Mouse (Mus musculus) testis, adult 2 months (tissue): ENCODE results near the gene P4ha1. TPM values are rescaled to one million over a fixed set of nuclear protein-coding genes. Genes with fewer than 3 reads are reported as not detected.

Experiments
- H3K27ac ChIP-seq: fragments of 200-500 bp; 2 replicates; pipeline ENCODE4 v1.5.1; 2012; ENCODE audit warnings: low read depth, low read length; ENCODE audit not compliant: control insufficient read depth, insufficient read depth
- H3K27me3 ChIP-seq: fragments of 200-500 bp; 2 replicates; pipeline ENCODE4 v1.6.1; 2012; ENCODE audit warnings: mild to moderate bottlenecking, low read length, moderate library complexity; ENCODE audit not compliant: control insufficient read depth, insufficient read depth
- H3K36me3 ChIP-seq: fragments of 200-500 bp; 2 replicates; pipeline ENCODE4 v1.6.1; 2012; ENCODE audit warnings: mild to moderate bottlenecking, low read length; ENCODE audit not compliant: control insufficient read depth, insufficient read depth
- H3K4me1 ChIP-seq: fragments of 200-500 bp; 2 replicates; pipeline ENCODE4 v1.6.1; 2012; ENCODE audit warnings: low read length; ENCODE audit not compliant: control insufficient read depth, insufficient read depth
- H3K4me3 ChIP-seq: fragments of 200-500 bp; 2 replicates; pipeline ENCODE4 v1.5.1; 2012; ENCODE audit warnings: low read depth, mild to moderate bottlenecking, low read length, moderate library complexity, mixed read lengths; ENCODE audit not compliant: control insufficient read depth
- CTCF ChIP-seq: fragments of 200-500 bp; IDR thresholded peaks from 2 replicates; pipeline ENCODE4 v1.5.1; 2012; ENCODE audit warnings: low read depth, mild to moderate bottlenecking, inconsistent platforms, low read length, moderate library complexity; ENCODE audit not compliant: control insufficient read depth, insufficient read depth, insufficient replicate concordance
- POLR2A ChIP-seq: fragments of 200-500 bp; IDR thresholded peaks from 2 replicates; pipeline ENCODE4 v1.6.1; 2012; ENCODE audit warnings: low read depth, mild to moderate bottlenecking, inconsistent platforms, low read length, moderate library complexity; ENCODE audit not compliant: control insufficient read depth
- polyA plus RNA-seq: library from polyadenylated mRNA; depleted of rRNA; stranded (reverse); fragments of >200 nt; gene quantifications from 2 replicates; pipeline ENCODE4 v1.2.3, GENCODE M21; 2012

The P4ha1 gene
- polyA plus RNA-seq, 1 experiment: 6.9 TPM

GRCm38 (mm10) chr10:59287251-59287650, 35.8 kb upstream of the P4ha1 start:
- H3K36me3 ChIP-seq: no peaks in the 10 kb centered on the region
- no peaks in the 10 kb centered on the region for H3K4me1 ChIP-seq
- H3K4me3 ChIP-seq: no peak overlapping the region
- H3K27ac ChIP-seq: no peak overlapping the region
- TF ChIP-seq CTCF (no peak), POLR2A (no peak)
- H3K27me3 ChIP-seq: no peaks in the 10 kb centered on the region

- no peak overlapping the region for H3K27ac ChIP-seq
- TF ChIP-seq POLR2A (no peak), CTCF (no peak)
- H3K27me3 ChIP-seq: no peaks in the 10 kb centered on the region
- H3K4me1 ChIP-seq: no peaks in the 10 kb centered on the region
- H3K36me3 ChIP-seq: no peaks in the 10 kb centered on the region
- H3K4me3 ChIP-seq: no peak overlapping the region
Measured at GRCm38 (mm10) chr10:59287662-59288061, 35.4 kb upstream of the P4ha1 start.

DNA sequence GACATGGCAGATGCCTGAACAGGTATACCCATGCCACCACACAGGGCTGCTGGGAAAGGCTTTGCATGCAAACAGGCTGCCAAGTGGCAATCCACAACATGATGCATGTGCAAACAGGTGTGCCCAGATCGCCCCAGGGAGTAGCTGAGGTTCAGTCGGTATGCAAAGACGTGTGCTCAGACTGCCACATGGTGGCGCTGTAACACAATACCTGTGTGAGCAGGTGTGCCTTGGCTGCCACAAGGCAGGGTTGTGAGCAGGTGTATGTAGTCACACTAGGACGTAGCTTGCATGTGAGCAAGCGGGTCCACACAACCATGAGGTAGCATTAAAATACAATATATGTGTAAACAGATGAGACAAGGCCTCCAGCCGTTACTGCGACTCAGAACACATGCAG, 34.0 kb upstream of the P4ha1 start:
- TF ChIP-seq CTCF: peak; percentile 85; the same call in 1 of the 2 replicates
- no peak for TF ChIP-seq POLR2A
- H3K36me3 ChIP-seq: no peaks in the 10 kb centered on the region
- H3K4me3 ChIP-seq: no peak overlapping the region
- no peak overlapping the region for H3K27ac ChIP-seq
- H3K27me3 ChIP-seq: no peaks in the 10 kb centered on the region
- no peaks in the 10 kb centered on the region for H3K4me1 ChIP-seq

DNA sequence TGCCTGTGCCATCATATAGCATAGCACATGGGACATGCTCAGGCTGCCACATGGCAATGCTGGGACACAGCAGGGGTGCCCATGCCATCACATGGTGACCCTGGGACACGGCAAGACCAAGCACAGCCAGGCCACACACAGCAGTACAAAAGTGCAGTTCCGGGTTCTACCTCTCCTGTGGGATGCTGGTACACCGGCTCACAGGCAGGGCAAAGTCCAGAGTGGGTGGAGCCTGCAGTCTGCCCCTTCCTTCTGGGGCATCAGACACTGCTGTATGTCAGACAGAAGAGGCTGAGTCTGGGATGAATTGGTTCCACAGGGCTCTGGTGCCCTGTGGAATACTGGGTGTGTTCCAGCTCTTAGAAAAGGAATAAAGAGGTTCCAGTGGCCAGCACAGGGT, 31.6 kb upstream of the P4ha1 start:
- H3K27ac ChIP-seq: no peak overlapping the region
- H3K36me3 ChIP-seq: no peaks in the 10 kb centered on the region
- no peaks in the 10 kb centered on the region for H3K4me1 ChIP-seq
- no peak overlapping the region for H3K4me3 ChIP-seq
- H3K27me3 ChIP-seq: no peaks in the 10 kb centered on the region
- TF ChIP-seq POLR2A (no peak), CTCF (no peak)

- TF ChIP-seq CTCF (no peak), POLR2A (no peak)
- no peak overlapping the region for H3K4me3 ChIP-seq
- H3K27ac ChIP-seq: no peak overlapping the region
- no peaks in the 10 kb centered on the region for H3K36me3 ChIP-seq
- no peaks in the 10 kb centered on the region for H3K4me1 ChIP-seq
- H3K27me3 ChIP-seq: no peaks in the 10 kb centered on the region
Measured at GRCm38 (mm10) chr10:59292079-59292478, 31.0 kb upstream of the P4ha1 start.

- H3K27ac ChIP-seq: no peak overlapping the region
- H3K36me3 ChIP-seq: no peaks in the 10 kb centered on the region
- H3K4me3 ChIP-seq: no peak overlapping the region
- no peaks in the 10 kb centered on the region for H3K27me3 ChIP-seq
- no peaks in the 10 kb centered on the region for H3K4me1 ChIP-seq
- peak; percentile 62; the same call in 1 of the 2 replicates for TF ChIP-seq CTCF
- TF ChIP-seq POLR2A: no peak
Measured at GRCm38 (mm10) chr10:59292558-59292957, 30.5 kb upstream of the P4ha1 start.

DNA sequence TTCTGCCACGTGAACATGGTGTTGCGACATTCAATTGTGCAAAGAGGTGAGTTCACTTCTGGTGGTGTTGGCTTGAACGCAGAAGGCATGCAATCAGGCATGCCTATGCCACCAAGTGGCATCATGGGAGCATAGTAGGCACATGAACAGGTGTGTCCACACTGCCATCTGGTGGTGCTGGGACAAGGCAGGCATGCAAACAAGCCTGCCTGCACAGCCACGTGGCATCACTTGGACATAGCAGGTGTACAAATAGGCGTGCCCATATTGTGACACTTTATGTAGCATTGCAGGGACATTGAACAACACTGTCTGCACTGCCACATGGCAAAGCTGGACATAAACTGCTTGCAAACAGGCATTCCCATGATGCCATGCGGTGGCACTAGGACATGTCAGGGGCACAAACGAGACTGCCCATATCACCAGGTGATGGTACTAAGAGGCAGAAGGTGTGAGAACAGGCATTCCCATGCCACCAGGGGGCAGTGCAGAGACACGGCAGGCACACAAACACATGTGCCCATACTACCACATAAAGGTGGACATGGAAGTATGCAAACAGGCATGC, 27.8 kb upstream of the P4ha1 start:
- Histone ChIP-seq H3K4me3 (no peak overlapping the region), H3K27ac (no peak overlapping the region), H3K4me1 (no peaks in the 10 kb centered on the region), H3K27me3 (no peaks in the 10 kb centered on the region), H3K36me3 (no peaks in the 10 kb centered on the region)
- TF ChIP-seq POLR2A (no peak), CTCF (peak; percentile 84; the same call in 1 of the 2 replicates)
